Mouse (Mus musculus): ENCODE measurements around the gene Hsf2bp.
A peak's percentile ranks its signal among the peaks of the same experiment; 100 is the strongest.
"Not testable (repeated sequence)": the region's sequence is repeated elsewhere in the genome, so short reads cannot be mapped to it uniquely, and the experiment has no call there.

The Hsf2bp gene

DNA sequence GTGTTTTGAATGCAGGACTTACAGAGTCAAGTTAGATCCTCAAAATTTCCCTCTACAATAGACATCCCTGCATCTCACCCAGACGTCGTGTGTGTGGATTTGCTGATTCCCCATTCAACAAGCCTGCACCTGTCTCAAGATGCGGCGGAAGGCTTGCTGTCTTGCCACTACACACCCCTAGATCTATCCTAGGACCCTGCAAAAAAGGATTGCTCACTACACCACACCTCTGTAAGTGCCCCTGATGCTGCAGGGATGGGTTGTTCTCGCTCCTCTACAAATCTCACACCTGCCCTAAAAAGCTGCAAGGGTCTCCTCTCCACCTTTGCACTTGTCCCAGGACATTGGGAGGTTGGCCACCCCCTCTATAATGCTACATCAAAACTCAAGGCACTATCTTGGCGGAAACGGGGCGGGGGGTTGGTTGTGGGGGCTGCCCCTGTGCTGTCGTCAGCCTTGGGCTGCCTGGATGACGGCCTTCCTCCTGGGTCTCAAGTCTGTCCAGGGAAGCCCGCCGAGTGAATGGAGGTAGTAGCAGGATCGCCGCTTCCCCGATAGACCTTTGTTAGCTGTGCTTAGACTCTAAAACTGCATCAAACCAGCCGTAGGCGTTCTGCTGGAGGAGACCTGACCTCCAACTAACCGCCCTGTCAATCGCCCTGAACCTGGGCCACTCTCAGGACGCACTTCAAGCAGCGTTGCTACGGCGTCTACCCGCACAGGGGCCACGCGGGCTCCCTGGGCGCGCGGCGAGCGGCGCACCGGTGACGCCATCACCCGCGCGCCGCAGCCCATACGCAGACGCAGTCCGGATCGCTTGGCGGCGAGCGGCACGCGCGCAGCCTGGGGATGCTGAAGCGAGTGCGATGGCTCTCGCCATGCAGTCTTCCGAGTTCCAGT lies at the start of gene Hsf2bp, which contains the start of gene Rrp1b:
Hsf2bp (minus strand) TSS at position 741 of the 900 bp plus-strand sequence.
Rrp1b (plus strand) TSS at position 492 of the 900 bp plus-strand sequence.
- peak; percentile 31 to 53 for DNase-seq

DNA sequence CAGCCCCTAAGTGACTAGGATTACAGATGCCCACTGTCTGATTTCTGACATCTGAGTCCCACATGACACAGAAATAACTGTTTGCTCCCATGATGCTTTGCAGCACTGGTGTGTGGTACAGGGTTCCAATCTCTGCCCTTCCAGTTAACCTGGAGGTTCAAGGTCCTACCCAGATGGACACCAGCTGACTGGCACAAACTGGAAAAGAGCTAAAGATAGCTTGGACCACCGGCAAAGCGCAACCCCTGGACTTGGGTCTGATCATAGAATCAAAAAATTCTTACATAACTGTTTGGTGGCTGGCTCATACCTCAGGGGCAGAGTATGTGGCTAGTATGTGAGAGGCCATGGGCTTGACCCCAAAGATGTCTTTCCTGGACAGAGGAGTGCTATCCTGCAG lies 47.2 kb upstream of the Hsf2bp start:
- DNase-seq, result peak in 1 of 2 experiments; percentile 43

DNA sequence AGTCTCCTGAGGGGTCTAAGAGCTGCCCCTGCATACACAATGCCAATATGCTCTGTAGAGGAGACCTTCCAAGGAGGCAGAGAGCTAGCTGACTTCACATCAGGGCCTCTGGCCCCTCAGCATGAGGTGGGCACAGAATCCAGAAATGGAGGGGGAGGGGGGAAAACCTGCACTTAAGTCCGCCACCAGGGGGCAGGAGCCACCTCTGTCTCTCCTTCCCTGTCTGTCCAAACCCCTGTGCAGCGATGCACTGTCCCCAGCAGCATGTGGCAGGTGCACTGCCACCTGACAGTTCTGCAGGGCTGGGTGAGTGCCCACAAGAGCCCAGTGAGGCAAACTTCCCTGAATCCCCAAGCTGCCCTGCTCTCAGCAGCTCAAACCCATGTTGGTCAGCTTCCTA lies 39.0 kb upstream of the Hsf2bp start:
- peak in 1 of 2 experiments; percentile 44 for DNase-seq

DNA sequence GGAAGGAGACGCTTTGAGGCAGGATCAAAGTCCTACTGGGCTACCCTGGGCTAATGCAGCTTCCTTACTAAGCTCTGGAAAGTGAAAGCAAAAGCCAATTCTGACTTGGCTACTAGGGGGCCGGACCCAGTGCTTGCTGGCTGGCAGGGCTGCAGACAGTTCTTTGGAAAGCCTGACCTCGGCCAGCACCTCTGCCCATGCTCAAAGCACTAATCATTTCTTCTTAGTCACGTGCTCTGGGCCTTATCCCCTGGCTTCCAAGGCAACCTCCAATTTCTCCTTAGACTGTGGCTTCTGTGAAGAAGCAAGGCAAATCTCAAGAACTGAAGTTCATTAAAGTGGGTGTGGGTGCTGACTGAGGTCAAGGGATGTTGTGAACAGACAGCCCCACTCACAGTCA lies 38.5 kb upstream of the Hsf2bp start:
- DNase-seq, result no peak

DNA sequence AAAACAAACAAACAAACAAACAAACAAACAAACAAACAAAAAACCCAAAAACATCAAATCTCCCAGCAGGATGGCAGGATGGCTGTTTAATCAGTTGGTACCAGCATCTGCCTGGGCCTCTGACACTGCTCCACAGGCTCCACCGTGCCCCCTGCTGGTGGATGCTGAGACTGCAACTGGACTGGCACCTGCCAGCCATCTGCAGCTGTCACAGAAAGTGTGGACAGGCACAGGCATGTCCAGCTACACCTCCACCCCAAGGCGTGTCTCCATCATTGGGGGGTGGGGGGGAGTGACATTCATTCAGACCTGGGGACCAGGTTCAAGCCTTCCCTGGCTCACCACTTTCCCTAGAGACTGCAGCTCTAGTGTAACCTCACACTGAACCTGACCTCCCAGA lies 37.2 kb upstream of the Hsf2bp start:
- DNase-seq, result peak; percentile 71 to 88

DNA sequence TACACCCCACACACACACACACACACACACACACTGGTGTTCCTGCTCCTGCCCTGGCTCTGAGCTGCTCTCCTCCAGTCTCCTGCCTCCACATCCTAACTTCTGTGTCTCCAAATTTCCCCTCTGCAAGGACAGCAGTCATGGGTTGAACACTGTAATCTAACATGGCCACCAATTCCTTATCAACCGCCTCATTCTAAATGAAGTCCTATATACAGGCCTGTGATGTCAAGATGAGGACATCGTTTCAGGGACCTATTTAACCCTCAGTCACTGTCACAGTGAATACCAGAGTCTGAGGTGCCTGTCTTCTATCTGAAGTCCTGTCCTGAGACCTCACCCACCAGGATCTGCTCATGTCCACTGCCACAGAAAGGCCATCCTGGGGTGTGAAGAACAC lies 32.7 kb upstream of the Hsf2bp start:
- no peak for DNase-seq

DNA sequence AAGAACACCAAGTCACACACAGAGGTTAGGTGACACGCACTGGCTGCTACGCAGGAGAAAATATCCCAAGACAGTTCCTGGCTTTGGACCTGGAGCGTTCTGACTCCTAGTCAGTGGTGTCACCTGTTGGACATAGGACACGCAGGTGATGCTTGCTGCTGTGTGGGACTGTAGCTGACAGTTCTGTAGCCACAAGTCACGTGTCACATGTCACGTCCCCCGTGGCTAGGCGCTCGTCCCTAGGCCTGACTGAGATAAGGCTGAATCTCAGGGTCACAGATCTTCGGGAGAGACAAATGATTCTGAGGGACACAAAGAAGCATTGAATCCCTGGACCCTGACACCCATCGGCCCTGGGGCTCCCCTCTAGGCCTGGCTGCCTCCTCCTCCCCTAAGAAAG lies 32.2 kb upstream of the Hsf2bp start:
- no peak for DNase-seq

DNA sequence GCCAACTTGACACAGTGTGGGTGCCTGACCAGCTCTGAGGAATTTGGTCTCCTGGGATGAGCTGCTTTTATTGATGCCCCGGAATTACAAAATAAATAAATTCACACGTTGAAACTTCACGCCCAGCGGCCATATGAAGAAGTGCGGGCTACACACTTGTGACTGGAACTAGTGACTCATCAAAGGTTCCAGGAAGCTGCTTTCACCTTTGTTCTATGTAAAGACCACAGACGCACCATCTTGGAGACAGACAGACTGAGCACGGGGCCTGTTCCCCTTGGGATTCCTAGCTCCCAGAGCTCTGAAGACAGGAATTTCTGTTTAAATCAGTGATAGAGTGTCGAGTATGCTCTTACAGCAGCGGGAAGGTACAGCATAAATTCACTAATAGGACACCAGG lies 31.4 kb upstream of the Hsf2bp start:
- no peak for DNase-seq

DNA sequence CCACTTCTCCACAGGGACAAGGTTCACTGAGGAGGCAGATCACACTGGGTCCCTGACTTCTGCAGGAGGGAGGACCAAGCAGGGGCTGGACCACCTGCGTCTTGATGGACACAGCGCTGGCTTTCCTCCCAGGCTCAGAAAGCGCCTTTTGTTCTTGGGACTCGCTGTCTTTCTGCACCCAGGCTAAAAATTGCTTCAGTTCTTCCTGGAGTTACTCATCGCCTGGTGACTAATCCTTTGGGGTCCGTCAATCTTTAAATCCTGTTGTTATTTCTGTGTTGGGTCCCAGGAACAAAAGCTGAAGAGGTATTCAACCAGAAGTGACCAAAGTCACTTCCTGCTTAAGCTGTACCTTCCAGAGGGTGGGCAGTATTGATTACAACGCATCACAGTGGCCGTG lies 28.6 kb upstream of the Hsf2bp start:
- DNase-seq, result not testable (repeated sequence)

DNA sequence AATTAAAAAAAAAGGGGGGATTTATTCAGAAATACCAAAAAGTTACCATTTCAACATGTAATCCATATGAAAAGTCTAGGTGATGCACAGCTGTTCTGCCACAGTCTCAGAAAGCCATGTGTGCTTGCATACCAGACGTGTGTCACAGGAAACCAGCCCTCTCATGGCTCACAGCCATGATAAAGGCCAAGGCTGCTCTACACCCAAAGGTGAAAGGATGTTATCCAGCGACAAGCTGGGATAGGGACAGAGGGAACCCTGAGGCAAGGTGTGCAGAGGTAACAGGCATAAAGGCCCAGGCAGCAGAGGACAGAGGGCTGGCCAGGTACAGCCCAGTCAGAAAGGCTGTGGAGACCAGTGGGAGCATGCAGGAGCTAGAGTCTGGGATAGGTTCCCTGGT lies 27.5 kb upstream of the Hsf2bp start:
- no peak for DNase-seq

DNA sequence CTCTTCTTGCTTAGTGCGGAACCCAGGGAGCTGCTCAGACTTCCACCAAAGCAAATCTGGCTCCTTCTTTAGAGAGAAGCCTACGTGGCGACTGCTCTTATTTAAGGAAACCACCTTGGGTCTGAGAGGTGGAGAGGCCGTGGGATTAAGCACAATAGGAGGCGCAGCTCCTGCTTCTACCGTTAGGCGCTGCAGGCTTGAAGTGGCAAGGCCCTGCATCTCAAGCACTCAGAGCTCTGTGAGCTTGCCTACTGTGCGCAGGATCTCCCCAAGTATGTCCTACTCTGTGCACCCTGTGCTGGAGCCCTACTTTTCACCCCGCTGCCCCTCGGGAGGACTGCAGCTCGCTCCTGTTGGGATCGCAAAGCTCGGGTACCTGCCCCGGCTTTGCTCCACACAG lies 25.1 kb upstream of the Hsf2bp start:
- no peak for DNase-seq

DNA sequence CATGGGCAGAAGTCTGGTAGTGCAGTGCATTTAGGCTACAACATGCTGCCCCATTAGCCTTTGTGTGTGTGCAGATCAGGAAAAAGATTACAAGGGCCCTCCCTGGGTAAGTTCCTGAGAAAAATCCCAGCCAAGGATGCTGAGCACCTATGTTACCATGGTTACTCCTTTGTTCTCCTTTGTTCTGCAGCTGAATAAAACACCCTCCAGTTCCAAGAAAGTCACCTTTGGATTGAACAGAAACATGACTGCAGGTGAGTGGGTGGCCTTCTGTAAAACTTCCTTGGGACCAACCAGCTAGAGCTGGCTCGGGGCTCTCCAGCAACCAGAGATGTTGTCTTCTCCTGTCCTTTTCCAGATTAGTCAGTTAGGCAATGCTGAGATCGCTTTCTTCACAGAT lies 22.9 kb upstream of the Hsf2bp start:
- no peak for DNase-seq

DNA sequence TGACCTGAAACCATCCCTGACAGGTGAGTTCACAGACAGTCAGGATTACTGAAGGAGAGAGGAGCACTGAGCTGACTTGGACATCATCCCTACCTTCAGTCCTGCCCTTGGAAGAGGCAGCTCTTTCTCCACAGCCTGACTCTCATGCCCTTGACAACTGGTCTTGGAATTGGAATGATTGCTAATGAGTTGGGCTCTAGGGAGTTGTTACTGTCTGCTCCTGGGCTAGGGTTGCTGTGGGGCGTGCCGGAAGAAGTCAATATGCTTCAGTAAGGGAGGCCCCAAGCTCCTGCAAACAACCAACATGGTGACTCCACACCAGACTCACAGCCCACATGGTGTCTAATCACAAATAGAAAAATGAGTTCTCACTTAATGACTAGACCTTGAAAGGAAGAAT lies 21.7 kb upstream of the Hsf2bp start:
- DNase-seq, result no peak

DNA sequence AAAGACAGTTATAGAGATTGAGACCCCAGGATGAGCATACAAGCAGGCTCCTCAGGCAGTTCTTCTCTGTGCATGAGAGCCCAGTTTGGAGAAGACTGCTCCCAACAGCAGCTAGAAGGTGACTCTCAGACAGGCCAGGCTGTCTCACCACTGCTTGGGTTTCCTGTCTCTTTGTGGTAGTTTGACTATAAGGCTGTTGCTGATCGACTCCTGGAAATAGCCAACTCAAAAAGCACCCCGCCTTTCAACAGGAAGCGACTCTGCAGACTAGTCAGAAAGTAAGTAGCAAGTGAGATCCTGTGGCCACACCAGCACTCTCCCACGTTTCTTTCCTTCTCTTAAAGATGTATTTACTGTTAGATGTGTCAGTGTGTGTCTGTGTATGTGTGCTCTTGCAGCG lies 17.5 kb upstream of the Hsf2bp start:
- no peak for DNase-seq

DNA sequence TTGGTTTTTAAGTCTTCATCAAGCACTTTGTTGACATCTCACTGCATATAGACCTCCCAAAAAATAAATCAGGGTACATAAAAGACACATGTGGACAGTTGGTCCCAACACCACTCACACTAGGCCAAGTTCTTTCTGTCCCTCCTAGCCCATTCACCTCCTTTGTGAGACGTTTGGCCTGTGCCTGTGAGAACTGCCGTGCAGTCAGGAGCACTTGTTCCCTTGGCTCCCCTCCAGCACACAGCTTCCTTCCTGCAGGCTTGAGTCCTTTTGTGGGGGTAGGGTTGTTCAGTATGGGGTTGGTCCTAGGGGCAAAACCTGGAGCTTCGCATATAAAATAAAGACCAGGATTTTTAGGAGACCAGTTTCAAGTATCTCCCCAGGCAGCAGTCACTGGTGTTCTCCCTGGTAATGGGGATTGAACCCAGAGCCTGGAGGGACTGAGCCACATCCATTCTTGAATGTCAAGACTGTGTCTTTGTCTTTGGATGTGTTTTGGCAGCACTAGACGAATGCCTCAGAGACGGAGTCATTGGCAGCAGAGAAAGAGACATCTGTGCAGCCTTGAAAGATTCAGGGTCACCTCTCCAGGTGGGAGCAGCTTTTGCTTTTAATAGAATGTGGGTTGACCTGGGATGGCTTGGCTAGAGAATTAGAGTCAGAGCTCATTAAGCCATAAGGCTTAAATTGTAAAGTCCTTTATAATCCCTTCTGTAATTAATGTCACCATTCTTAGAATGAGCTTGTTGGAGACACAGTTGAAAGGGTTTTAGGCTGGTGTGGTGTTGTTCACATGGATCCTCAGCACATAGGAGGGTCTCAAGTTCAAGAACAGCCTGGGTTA lies 16.3 kb upstream of the Hsf2bp start:
- DNase-seq, result no peak

DNA sequence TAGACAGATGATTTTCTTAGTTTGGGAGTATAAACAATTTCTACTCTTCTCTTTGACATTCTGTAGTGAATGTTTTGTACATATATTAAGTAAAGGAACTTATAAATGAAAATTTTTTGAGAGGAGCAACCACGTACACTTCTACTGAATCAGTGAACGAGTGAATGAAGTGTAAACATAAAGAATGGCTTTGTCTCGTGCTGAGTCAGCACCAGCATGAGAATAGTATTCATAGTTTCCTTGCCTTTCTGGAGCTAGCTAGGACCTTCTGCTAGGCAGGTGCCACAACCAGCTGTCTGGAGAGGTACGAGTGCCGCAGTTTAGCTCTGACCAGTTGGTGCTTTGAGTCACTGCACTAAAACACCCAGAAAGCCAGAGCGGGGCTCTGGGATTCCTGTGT lies 14.5 kb upstream of the Hsf2bp start:
- no peak for DNase-seq

DNA sequence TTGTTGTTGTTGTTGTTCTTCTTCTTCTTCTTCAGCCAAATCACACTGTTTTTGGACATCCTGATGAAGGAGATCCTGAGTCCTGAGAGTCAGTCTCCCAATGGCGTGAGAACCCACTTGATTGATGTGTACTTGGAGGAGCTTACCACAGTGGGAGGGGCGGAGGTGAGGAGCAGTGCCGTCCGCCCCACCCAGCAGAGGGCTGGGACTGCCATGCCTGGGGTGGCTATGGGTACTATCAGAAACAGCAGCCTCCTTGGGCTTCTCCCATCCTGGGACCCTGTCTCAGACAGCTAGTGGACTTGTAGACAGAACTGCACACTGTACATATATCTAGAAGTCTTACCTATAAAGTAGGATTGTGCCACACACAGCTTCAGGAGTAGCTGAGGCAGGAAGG lies 13.8 kb upstream of the Hsf2bp start:
- no peak for DNase-seq

DNA sequence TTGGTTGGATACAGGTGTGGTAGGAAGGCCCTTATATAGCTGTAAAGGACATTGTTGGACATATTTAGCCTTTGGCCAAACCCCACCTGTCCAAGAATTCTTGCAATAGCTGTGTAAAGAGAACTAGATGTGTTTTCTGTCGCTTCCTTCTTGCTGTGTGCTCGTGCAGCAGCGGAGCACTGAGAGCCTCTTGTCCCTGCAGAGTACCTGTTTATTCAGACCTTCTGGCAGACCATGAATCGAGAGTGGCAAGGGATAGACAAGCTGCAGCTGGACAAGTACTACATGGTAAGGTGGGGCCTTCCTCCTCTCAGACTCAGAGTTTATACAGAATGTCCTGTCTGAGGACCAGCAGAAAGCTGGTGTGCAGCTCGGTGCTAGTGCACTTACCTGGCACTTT lies 12.2 kb upstream of the Hsf2bp start:
- DNase-seq, result no peak

DNA sequence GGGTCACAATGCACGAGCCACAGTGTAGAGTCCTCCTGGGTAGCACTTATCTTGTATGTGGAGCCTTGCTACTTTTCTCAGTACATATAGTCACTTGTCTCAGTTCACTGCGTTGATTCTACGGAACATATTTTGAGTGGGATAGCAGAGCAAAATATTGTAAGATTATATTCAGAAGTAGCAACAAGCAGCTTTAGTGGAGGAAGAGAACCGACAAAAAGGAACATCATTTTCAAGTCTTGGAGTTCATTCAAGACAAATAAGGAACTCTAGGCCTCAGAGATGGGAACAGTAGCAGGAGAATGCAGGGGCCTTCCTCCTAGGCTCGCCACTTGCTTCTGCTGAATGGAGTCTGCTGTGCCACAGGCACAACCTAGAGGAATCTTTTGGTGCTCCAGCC lies 10.4 kb upstream of the Hsf2bp start:
- no peak for DNase-seq

DNA sequence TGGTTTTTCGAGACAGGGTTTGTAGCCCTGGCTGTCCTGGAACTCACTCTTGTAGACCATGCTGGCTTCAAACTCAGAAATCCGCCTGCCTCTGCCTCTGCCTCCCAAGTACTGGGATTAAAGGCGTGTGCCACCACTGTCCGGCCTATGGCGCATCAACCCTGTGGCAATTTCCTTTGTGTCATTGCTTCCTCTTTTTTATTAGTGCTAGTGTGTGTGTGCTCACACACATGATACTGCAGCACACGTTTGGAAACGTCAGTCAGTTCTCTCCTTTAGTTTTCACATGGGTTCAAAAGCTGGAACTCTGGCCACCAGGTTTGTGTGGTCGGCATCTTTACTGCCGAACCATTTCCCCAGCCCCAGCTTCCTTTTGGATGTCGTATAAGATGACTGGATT lies 4.1 kb upstream of the Hsf2bp start:
- DNase-seq, result no peak

DNA sequence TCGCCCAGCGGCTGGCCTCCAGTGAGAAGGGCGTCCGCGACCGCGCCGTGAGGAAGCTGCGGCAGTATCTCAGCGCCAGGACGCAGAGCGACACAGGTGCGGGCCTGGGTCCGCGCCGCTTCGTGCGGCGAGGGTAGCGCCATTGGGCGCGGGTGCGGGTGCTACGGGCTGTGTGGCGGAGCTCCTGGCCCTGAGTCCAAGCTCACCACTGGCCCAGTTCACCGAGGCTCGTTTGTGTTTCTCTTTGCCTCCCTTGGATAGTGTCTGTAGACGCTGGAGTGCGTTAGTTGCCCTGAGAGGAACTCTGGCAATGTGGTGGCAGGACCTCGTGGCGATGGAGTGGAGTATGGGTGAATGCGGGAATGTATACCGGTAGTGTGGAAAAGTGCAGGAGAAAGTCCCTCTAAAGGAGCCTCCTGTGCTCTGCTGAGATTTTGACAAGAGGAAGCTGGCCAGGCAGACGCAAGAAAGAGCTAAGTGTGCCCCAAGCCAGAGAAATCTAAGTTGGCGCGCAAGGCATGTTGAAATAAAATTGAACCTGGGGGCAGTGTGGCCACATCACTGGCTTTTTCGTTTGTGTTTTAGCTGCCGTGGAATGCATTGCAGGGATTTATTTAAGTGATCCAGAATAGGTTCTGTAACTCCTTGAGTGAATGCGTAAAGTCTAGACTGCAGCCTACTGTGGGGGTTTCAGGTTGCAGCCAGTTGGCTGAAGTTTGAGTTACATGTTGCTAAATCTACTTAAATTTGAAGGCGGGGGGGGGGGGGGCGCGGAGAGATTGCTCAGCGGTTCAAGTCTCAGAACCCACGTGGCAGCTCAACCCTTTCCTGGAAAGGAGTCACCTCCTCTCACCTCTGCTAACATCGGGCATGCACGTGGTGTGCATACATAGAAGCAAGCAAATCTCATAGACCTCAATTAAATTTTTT lies 625 bp upstream of the Hsf2bp start:
- no peak for DNase-seq

DNA sequence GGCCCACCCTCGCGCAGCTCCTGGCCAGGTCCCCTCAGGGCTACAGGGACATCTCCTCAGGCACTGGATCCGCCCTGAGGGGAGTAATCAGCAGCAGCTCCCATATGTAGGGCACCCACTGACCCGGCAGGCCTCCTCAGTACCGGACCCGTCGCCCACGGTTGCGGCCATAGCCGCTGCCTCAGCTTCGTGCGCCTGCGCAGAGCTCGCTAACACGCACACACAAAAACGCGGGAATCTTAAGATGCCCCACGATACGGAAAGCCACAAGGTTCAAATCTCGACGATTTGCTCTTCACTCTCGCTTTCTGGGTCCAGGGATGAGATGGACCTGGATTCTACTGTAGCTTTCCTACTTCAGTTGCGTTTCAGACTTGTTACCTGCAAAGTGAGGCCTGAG lies 1.8 kb downstream of the Hsf2bp start:
- no peak for DNase-seq

DNA sequence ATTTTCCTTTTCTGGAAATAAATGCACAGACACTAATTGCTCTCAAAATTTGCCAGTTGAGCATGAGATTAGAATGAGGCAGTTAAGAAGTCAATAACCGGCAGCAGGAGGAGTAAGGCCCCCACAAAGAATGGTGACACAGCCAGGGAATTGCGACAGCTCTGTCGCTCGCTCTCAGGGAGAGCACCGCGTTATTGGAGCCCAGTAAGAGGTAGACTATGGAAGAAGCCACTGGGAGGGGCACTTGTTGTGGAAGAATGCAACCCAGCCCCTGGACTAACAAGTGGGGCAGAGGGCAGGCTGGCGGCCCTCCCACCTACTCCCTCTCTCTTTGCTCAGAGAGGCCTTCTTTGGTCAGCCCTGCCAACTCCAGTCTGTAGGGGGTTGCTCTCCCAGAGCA lies 4.5 kb downstream of the Hsf2bp start:
- DNase-seq, result no peak
